Mouse (Mus musculus) limb, embryonic 12.5 days (tissue): ENCODE measurements around the gene Reep1. TPM values are rescaled to one million over a fixed set of nuclear protein-coding genes. Genes with fewer than 3 reads are reported as not detected.

Experiments used
- ATAC-seq: fragments of 200-750 bp; cut with Nextera tagmentation; 2 replicates; pipeline ENCODE4 v1.8.0; 2017; ENCODE audit warnings: low read depth, moderate TSS enrichment; ENCODE audit not compliant: insufficient number of reproducible peaks, insufficient read depth, low FRiP score, low TSS enrichment
- H3K27ac ChIP-seq: fragments of 300-500 bp; sonication (generic); 2 replicates; pipeline ENCODE4 v1.5.1; 2016; ENCODE audit warnings: mild to moderate bottlenecking, moderate library complexity
- H3K27me3 ChIP-seq: fragments of 300-500 bp; sonication (generic); 2 replicates; pipeline ENCODE4 v1.6.1; 2016; ENCODE audit warnings: mild to moderate bottlenecking, moderate library complexity
- H3K36me3 ChIP-seq: fragments of 300-500 bp; sonication (generic); 2 replicates; pipeline ENCODE4 v1.6.1; 2016; ENCODE audit warnings: mild to moderate bottlenecking, moderate library complexity
- H3K4me1 ChIP-seq: fragments of 300-500 bp; sonication (generic); replicated peaks from 2 replicates; pipeline ENCODE4 v1.6.1; 2016
- H3K4me2 ChIP-seq: fragments of 300-500 bp; sonication (generic); 2 replicates; pipeline ENCODE4 v1.6.1; 2016; ENCODE audit warnings: mild to moderate bottlenecking, moderate library complexity
- H3K4me3 ChIP-seq: fragments of 300-500 bp; sonication (generic); replicated peaks from 2 replicates; pipeline ENCODE4 v1.5.1; 2016; ENCODE audit warnings: mild to moderate bottlenecking
- H3K9ac ChIP-seq: fragments of 300-500 bp; sonication (generic); replicated peaks from 2 replicates; pipeline ENCODE4 v1.6.1; 2016; ENCODE audit warnings: mild to moderate bottlenecking, moderate library complexity
- H3K9me3 ChIP-seq: fragments of 300-500 bp; sonication (generic); 2 replicates; pipeline ENCODE4 v1.6.1; 2016; ENCODE audit warnings: mild to moderate bottlenecking, moderate library complexity
- WGBS: fragments of 180-500 bp; shearing (Covaris S2); methylation state at CpG from one replicate; pipeline ENCODE4 v1.1.7; 2016; 5-methylcytosine and 5-hydroxymethylcytosine counted together
- polyA plus RNA-seq: library from polyadenylated mRNA; unstranded; fragments of >200 nt; fragmentation: Nextera tagmentation; extraction: Ambion mirVana; gene quantifications from 2 replicates; pipeline ENCODE4 v1.2.1, GENCODE M21; 2016

The Reep1 gene
- polyA plus RNA-seq, 1 experiment from 2014 or later, result 9.8 TPM

DNA sequence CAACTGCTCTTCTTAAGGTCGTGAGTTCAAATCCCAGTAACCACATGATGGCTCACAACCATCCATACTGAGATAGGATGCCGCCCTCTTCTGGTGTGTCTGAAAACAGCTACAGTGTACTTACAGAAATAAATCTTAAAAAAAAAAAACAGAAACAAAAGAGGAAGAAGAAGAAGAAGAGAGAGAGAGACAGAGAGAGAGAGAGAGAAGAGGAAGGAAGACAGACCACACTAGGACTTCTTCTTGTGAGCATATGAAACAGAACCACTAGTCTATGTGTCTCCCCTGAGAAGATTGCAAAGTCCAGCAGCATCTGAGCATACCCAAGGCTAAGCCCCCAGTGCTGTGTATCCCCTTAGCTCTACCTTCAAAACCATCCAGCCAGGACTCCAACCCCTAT is 6.2 kb downstream of the Reep1 start:
- Histone ChIP-seq H3K36me3 (no peaks in the 10 kb centered on the region), H3K27me3 (peaks cover 20% of the 10 kb centered on the region), H3K27ac (no peak overlapping the region), H3K9ac (no peak overlapping the region), H3K4me1 (peaks cover 15% of the 10 kb centered on the region), H3K9me3 (no peaks in the 10 kb centered on the region), H3K4me3 (no peak overlapping the region), H3K4me2 (no peak overlapping the region)
- 78% methylated on average over 2 of the region's 2 CpGs for WGBS
- ATAC-seq, result no peak

DNA sequence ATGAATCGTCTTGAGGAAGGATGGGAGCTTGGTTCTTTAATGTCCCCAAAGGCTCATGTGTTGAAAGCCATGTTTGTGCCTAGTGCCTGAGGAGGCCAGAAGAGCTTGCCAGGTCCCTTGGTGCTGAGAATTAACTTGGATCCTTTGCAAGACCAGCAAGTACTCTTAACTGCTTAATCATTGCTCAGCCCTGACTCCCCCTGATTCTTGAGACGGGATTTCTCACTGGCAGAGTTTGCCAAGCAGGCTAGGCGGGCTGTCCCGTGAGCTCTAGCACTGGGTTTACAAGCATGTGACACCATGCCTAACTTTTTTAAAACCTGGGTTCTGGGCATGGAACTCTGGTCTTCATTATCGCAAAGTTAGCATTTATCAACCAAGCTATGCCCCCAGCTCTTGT is 7.6 kb downstream of the Reep1 start:
- WGBS, result 46% methylated on average over 5 of the region's 5 CpGs
- Histone ChIP-seq H3K9me3 (no peaks in the 10 kb centered on the region), H3K36me3 (no peaks in the 10 kb centered on the region), H3K27me3 (peaks cover 8% of the 10 kb centered on the region; the same call in 1 of the 2 replicates), H3K9ac (no peak overlapping the region), H3K27ac (no peak overlapping the region), H3K4me2 (0 out of 2 replicates have a peak overlapping the region, but pooled peaks have one; percentile 10), H3K4me1 (peaks cover 12% of the 10 kb centered on the region), H3K4me3 (no peak overlapping the region)
- no peak for ATAC-seq

DNA sequence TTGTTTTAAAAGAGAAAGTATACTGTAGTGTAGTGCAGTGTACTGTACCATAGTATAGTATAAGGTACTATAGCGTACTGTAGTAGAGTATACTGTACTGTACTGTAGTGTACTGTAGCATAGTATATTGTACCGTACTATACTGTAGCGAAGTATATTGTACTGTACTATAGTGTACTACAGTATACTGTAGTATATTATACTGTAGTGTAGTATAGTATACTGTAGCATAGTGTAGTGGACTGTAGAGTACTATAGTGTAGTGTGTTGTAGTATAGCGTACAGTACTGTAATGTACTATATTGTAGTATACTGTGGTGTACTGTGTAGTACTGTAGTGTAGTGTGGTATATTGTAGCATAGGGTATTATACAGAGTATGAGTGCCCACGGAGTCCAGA is 9.1 kb downstream of the Reep1 start:
- no peak overlapping the region for H3K9ac ChIP-seq
- no peak overlapping the region for H3K27ac ChIP-seq
- H3K4me1 ChIP-seq, result peaks cover 12% of the 10 kb centered on the region
- H3K4me2 ChIP-seq, result no peak overlapping the region
- H3K9me3 ChIP-seq, result no peaks in the 10 kb centered on the region
- no peak overlapping the region for H3K4me3 ChIP-seq
- H3K36me3 ChIP-seq, result no peaks in the 10 kb centered on the region
- WGBS, result 97% methylated on average over 5 of the region's 5 CpGs
- no peaks in the 10 kb centered on the region for H3K27me3 ChIP-seq
- ATAC-seq, result no peak

DNA sequence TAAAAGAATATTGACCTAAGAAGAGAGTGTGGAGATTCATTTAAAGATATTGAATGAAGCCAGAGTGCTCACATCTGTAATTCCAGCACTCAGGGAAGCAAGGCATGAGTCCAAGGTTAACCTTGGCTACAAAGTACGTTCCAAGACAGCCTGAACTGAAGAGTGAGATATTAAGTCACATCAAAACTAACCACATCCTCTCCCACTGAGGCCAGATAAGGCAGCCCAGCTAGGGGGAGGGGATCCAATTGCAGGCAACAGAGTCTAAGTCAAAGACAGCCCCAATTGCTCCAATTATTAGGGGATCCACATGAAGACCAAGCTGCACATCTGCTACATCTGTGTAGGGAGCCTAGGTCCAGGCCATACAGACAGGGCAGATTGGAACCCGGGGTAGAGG is 11.0 kb downstream of the Reep1 start:
- ATAC-seq, result no peak
- 71% methylated on average over 2 of the region's 2 CpGs for WGBS
- Histone ChIP-seq H3K36me3 (no peaks in the 10 kb centered on the region), H3K9me3 (no peaks in the 10 kb centered on the region), H3K4me1 (peaks cover 18% of the 10 kb centered on the region), H3K27me3 (no peaks in the 10 kb centered on the region), H3K27ac (no peak overlapping the region), H3K9ac (no peak overlapping the region), H3K4me2 (no peak overlapping the region), H3K4me3 (no peak overlapping the region)

DNA sequence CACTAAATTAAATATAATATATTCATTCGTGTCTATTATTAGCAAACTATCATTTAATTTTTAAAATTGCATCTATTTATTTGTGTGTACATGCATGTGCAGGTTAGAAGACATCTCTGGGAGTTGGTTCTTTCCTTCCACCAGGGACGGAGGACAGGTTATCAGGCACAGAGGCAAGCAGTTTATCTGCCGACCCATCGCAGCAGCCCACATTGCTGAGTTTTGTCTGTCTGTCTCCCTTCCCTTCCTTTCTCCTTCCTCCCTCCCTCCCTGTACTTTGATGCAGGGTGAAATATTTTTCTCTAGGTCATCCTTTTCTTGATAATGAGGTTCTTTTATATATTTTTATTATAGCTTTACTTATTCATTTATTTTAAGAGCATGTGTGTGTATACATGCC is 11.9 kb downstream of the Reep1 start:
- Histone ChIP-seq H3K4me1 (peaks cover 20% of the 10 kb centered on the region), H3K27ac (no peak overlapping the region), H3K4me3 (no peak overlapping the region), H3K36me3 (no peaks in the 10 kb centered on the region), H3K4me2 (no peak overlapping the region), H3K27me3 (no peaks in the 10 kb centered on the region), H3K9ac (no peak overlapping the region), H3K9me3 (no peaks in the 10 kb centered on the region)
- no peak for ATAC-seq
- WGBS, result 89% methylated on average over 4 of the region's 4 CpGs

DNA sequence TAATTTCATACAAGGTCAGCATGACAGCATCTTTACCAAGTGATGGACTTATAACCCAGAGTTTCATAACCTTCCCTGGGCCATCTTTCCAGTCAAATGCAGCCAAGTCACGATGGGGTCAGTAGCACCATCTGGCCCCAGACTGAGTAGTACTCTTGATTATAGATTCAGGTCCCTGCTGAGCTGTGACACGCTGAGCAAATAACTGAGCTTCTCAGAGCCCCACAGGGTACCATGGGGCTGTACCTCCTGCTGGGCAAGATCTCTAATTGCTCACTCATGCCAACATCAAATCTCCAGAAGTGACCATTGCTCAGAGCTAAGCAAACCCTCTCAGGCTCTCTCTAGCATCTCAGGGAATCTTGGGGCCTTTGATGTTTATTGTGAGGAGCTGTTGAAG is 15.6 kb downstream of the Reep1 start:
- H3K36me3 ChIP-seq, result no peaks in the 10 kb centered on the region
- H3K9ac ChIP-seq, result no peak overlapping the region
- peaks cover 9% of the 10 kb centered on the region; the same call in 1 of the 2 replicates for H3K4me1 ChIP-seq
- H3K27me3 ChIP-seq, result no peaks in the 10 kb centered on the region
- no peak overlapping the region for H3K27ac ChIP-seq
- WGBS, result 30% methylated on average over 2 of the region's 2 CpGs
- no peak for ATAC-seq
- no peaks in the 10 kb centered on the region for H3K9me3 ChIP-seq
- no peak overlapping the region for H3K4me2 ChIP-seq
- no peak overlapping the region for H3K4me3 ChIP-seq

DNA sequence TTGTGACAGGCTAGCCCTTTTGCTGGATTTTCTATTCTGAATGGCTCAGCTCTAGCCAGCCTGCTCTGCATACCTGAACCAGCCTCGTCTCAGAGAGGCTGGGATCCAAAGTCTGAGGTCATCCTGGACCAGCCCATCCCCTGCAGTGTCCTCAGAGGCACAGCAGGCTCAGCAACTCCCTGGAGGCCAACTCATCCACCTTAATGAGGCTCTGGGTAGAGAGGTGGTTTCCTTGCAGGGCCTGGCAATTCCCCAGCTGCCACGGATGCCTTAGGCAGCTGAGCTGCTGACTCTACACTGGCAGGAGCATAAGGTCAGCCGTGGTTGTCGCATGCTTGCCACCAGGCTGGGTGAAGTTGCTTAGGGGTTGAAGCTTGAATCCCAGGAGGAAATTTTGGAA is 16.2 kb downstream of the Reep1 start:
- Histone ChIP-seq H3K4me2 (no peak overlapping the region), H3K27ac (no peak overlapping the region), H3K9me3 (no peaks in the 10 kb centered on the region), H3K4me1 (peaks cover 9% of the 10 kb centered on the region; the same call in 1 of the 2 replicates), H3K36me3 (no peaks in the 10 kb centered on the region), H3K4me3 (no peak overlapping the region), H3K9ac (no peak overlapping the region), H3K27me3 (no peaks in the 10 kb centered on the region)
- 46% methylated on average over 4 of the region's 4 CpGs for WGBS
- no peak for ATAC-seq

DNA sequence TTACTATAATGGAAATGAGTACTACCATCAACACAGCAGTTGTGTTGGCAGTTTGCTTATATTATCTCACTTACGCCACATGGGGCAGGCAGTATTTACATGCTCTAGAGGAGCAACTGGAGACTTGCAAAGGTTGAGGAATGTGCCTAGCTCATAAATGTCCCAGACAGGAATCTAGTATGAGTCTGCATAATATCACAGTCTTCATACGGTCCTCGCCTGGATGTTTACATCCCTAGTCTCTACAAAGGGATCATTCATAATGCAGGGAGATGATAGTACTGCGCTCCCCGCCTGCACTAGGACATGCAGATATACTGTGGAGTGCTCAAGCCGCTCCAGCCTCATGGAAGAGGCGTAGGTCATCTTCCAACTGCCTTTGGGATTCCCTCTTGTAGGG is 19.3 kb downstream of the Reep1 start:
- no peaks in the 10 kb centered on the region for H3K36me3 ChIP-seq
- H3K4me3 ChIP-seq, result no peak overlapping the region
- H3K9ac ChIP-seq, result no peak overlapping the region
- no peaks in the 10 kb centered on the region for H3K27me3 ChIP-seq
- no peak for ATAC-seq
- H3K4me2 ChIP-seq, result no peak overlapping the region
- WGBS, result 87% methylated on average over 7 of the region's 7 CpGs
- peaks cover 9% of the 10 kb centered on the region; the same call in 1 of the 2 replicates for H3K4me1 ChIP-seq
- H3K9me3 ChIP-seq, result no peaks in the 10 kb centered on the region
- no peak overlapping the region for H3K27ac ChIP-seq

DNA sequence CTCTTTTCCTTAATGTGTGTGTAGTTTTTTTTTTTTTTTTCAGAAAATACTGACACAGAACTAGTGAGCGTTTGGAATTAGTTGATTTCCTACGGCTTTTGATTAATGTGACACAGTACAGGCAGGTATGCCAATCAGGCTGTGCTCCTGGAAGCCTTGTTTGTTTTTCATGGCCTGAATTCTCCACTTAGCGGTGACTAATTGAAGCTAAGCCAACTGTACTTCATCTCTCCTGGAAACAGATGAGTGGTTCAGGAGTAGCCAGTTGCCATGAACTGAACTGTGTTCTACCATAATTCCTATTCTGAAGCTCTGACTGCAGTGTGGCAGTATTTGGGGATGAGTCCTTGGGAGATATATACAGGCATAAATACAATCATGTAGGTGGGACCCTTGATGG is 20.9 kb downstream of the Reep1 start:
- ATAC-seq, result no peak
- H3K4me1 ChIP-seq, result 0 out of 2 replicates have a peak, but pooled peaks cover 5% of the 10 kb centered on the region

DNA sequence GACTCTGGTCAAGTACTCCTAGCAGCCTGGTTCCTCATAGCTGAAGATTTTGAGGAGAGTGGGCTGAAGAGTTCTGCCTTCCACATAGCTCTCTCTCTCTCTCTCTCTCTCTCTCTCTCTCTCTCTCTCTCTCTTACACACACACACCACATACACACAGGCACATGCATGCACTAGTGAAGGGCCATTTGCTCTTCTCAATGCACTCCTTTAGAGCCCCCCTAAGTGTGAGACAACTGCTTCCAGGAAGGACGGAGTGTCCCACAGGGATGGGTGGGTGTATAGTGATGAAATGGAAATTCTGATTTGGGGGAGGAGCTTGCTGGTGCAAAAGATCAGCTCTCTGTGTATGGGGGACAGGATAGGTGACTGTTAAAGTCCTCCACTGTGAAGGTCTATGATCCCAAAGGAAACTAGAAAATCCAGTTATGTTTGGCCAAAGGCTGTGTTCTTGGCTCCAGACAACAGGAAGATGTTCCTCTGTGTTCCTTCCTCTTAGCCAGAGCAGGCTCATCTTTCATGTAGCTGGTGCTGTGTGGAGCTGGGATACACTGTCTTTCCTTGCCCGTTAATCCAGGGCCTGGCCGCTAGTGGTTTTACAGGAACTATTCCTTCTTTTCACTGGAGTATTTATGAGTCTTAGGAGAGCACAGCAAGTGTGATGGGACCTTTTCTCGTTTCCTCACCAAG is 27.7 kb downstream of the Reep1 start:
- no peak overlapping the region for H3K9ac ChIP-seq
- H3K9me3 ChIP-seq, result no peaks in the 10 kb centered on the region
- H3K4me2 ChIP-seq, result no peak overlapping the region
- H3K27me3 ChIP-seq, result no peaks in the 10 kb centered on the region
- H3K36me3 ChIP-seq, result no peaks in the 10 kb centered on the region
- H3K4me3 ChIP-seq, result no peak overlapping the region
- peaks cover 15% of the 10 kb centered on the region for H3K4me1 ChIP-seq
- WGBS, result 39% methylated on average over 4 of the region's 4 CpGs
- ATAC-seq, result no peak
- H3K27ac ChIP-seq, result 0 out of 2 replicates have a peak overlapping the region, but pooled peaks have one; percentile 12

More for the DNA sequence above, 20.9 kb downstream of the Reep1 start:
- H3K9me3 ChIP-seq, result no peaks in the 10 kb centered on the region
- 86% methylated on average over 3 of the region's 3 CpGs for WGBS
- no peaks in the 10 kb centered on the region for H3K27me3 ChIP-seq
- H3K27ac ChIP-seq, result no peak overlapping the region
- H3K4me3 ChIP-seq, result no peak overlapping the region
- H3K36me3 ChIP-seq, result no peaks in the 10 kb centered on the region
- H3K9ac ChIP-seq, result no peak overlapping the region
- no peak overlapping the region for H3K4me2 ChIP-seq

DNA sequence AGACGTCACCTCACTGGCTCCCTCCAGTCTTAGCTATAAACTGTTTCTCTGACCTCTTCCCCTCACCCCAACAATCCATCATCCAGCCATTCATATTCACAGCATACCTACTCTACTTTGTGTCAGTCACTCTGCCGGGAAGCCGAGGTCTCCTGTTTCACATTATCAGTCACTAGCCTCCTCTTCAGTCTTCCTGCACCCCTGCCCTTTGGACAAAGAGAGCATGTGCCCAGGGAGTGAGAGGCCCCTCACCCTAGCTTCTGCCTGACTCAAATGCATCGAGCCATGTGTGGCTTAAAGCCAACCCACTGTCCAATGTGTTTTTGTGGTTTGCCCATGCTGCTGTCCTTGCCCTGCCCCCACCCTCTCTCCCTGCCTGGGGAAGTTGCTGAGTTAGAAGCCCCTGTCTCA is 28.2 kb downstream of the Reep1 start:
- no peak for ATAC-seq

DNA sequence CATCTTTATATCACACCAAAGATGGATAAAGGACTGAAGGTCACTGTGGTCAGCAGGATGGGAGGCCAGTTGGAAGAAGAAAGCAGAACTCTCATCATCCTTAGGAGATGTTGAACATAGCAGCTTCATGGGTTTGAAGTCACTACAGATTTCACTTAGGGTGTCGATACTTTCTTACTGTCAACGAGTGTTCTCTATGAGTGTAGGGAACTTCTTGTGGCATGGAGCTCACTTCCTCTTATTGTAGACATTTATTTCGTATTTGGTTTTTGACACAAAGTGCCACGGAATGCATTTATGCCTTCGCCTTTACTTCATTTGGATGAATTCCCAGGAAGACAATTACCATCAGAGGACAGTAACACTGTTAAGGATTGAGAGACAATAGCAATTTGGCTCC is 28.7 kb downstream of the Reep1 start:
- H3K9ac ChIP-seq, result no peak overlapping the region
- no peak overlapping the region for H3K4me2 ChIP-seq
- no peaks in the 10 kb centered on the region for H3K36me3 ChIP-seq
- no peak for ATAC-seq
- H3K27ac ChIP-seq, result no peak overlapping the region
- H3K27me3 ChIP-seq, result no peaks in the 10 kb centered on the region
- no peak overlapping the region for H3K4me3 ChIP-seq
- 92% methylated on average over 5 of the region's 5 CpGs for WGBS
- H3K9me3 ChIP-seq, result no peaks in the 10 kb centered on the region
- H3K4me1 ChIP-seq, result peaks cover 26% of the 10 kb centered on the region

More for the DNA sequence above, 28.2 kb downstream of the Reep1 start:
- no peaks in the 10 kb centered on the region for H3K27me3 ChIP-seq
- no peak overlapping the region for H3K27ac ChIP-seq
- H3K4me3 ChIP-seq, result no peak overlapping the region
- peaks cover 21% of the 10 kb centered on the region for H3K4me1 ChIP-seq
- H3K4me2 ChIP-seq, result no peak overlapping the region
- H3K9me3 ChIP-seq, result no peaks in the 10 kb centered on the region
- H3K36me3 ChIP-seq, result no peaks in the 10 kb centered on the region
- WGBS, result 31% methylated on average over 4 of the region's 4 CpGs
- H3K9ac ChIP-seq, result no peak overlapping the region
